Mouse (Mus musculus): ENCODE results near the gene Btbd6.

Btbd6 gene

GRCm38 (mm10) chr12:113012443-113012842 lies 36.2 kb downstream of the Btbd6 start:
- DNase-seq: no peak

- DNase-seq: no peak
These were observed 36.8 kb downstream of the Btbd6 start for GRCm38 (mm10) chr12:113013021-113013491.

GRCm38 (mm10) chr12:113013604-113014558 lies 37.6 kb downstream of the Btbd6 start, which contains the start of gene Pacs2:
TSS of gene Pacs2 (plus strand) at chr12:113014508.
- peak; percentile 91 to 92 for DNase-seq

- DNase-seq: peak; percentile 39 to 58
These were observed 38.6 kb downstream of the Btbd6 start for GRCm38 (mm10) chr12:113014561-113015556.

GRCm38 (mm10) chr12:113015956-113016355 lies 39.7 kb downstream of the Btbd6 start:
- DNase-seq: no peak

GRCm38 (mm10) chr12:113016976-113017375 lies 40.7 kb downstream of the Btbd6 start:
- no peak for DNase-seq

GRCm38 (mm10) chr12:113017429-113017984 lies 41.2 kb downstream of the Btbd6 start:
- no peak for DNase-seq

GRCm38 (mm10) chr12:113018763-113019162 lies 42.5 kb downstream of the Btbd6 start:
- no peak for DNase-seq

GRCm38 (mm10) chr12:113021488-113021887 lies 45.2 kb downstream of the Btbd6 start:
- DNase-seq: no peak

- DNase-seq: no peak
These were observed 46.8 kb downstream of the Btbd6 start for GRCm38 (mm10) chr12:113023082-113023481.

- no peak for DNase-seq
These were observed 50.3 kb downstream of the Btbd6 start for GRCm38 (mm10) chr12:113026557-113026956.

GRCm38 (mm10) chr12:113027495-113027894 lies 51.2 kb downstream of the Btbd6 start:
- no peak for DNase-seq

GRCm38 (mm10) chr12:113028067-113028466 lies 51.8 kb downstream of the Btbd6 start:
- DNase-seq: no peak

All from thymus, postnatal 36 days (tissue).